Mouse (Mus musculus): ENCODE results near the gene Mycl. TPM values are rescaled to one million over a fixed set of nuclear protein-coding genes. Genes with fewer than 3 reads are reported as not detected.

Gene Mycl
- 1.5 and 1.6 TPM in 2 replicates for polyA plus RNA-seq (2012; rRNA removed)

DNA sequence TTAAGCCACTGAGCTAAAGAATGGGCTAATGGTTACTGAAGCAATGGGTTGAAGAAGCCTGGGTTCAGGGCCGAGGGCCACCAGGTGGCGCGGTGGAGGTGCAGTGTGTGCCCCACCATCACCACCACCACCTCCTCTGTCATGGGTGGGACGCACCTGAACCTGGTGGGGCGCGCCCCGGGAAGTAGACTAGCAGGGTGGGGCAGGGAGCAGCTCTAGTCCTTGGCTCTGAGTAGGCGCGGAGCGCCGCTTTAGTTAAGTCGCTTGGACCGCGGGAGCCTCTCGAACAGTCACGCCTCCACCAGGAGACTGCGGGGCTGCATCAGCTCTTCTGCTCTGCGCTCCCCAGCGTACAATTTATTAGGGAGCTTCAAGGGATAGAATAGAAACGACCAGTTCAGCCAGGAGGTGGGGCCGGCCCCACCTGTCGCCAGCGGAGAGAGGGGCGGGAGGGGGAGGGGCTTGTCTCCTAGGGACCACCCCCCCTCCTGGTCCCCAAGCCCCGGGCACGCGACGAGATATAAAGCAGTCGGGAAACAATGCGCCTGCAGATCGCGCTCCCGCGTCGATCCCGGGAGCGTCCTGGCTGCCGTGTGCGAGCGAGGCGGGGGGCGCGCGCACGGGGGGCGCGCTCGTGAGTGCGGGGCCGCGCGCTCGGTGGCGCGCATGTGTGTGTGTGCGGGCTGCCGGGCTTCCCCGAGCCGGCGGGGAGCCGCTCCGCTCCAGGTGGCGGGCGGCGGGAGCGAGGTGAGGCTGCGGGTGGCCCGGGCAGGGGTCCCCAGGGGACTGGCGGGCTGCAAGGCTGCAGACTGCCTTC, at the start of gene Mycl:
Mycl (plus strand) TSS at position 249 of the 817 bp plus-strand sequence.
- no peak for TF ChIP-seq POLR2A (IDR thresholded peaks at IDR 0.05; ENCODE audit: low read depth, low read length)
- peak; percentile 85 for TF ChIP-seq CTCF (conservative IDR thresholded peaks at IDR 0.05; ENCODE audit: insufficient read depth, insufficient read length, low read depth, low read length)
- H3K4me3 ChIP-seq (ENCODE audit: insufficient read depth, low read depth, low read length): peak within 1 kb of the TSS; percentile 62
- no peaks in the 10 kb centered on the region for H3K4me1 ChIP-seq (ENCODE audit: control insufficient read depth, insufficient read depth, low read length)
- no peaks in the 10 kb centered on the region for H3K36me3 ChIP-seq (ENCODE audit: control insufficient read depth, insufficient read depth, low read length)
- under 1% methylated on average over 69 of the region's 69 CpGs for WGBS
- peak; percentile 87 for DNase-seq
- no peaks in the 10 kb centered on the region for H3K27me3 ChIP-seq (replicated peaks; ENCODE audit: control insufficient read depth, insufficient read depth, low read length)
- no peak within 1 kb of the TSS for H3K27ac ChIP-seq (ENCODE audit: insufficient read depth, low read depth, low read length)

DNA sequence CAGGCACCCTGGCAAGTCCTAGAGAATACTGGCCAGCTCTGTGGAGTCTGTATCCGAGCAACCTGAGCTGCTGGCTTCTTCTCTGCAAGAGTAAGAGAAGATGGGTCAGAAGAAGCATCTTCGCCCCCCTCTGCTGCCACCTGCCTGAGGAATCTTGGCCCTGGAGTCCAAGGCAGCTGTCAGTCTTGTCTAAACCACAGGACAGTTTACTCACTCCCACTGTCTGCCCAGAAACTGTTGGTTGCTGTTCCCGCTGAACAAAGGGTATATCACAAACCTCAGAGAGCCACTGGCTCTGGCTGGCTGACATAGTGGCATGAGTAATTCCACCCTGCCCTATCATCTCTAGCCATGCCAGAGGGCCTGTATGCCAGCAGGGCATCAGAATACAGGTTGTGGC, 48.2 kb upstream of the Mycl start:
- no peak for DNase-seq
- 81% methylated on average over 3 of the region's 3 CpGs for WGBS
- Histone ChIP-seq H3K27ac (ENCODE audit: insufficient read depth, low read depth, low read length) (no peak overlapping the region), H3K4me3 (ENCODE audit: insufficient read depth, low read depth, low read length) (no peak overlapping the region), H3K27me3 (replicated peaks; ENCODE audit: control insufficient read depth, insufficient read depth, low read length) (no peaks in the 10 kb centered on the region), H3K4me1 (ENCODE audit: control insufficient read depth, insufficient read depth, low read length) (no peaks in the 10 kb centered on the region), H3K36me3 (ENCODE audit: control insufficient read depth, insufficient read depth, low read length) (no peaks in the 10 kb centered on the region)
- TF ChIP-seq POLR2A (IDR thresholded peaks at IDR 0.05; ENCODE audit: low read depth, low read length) (no peak), CTCF (conservative IDR thresholded peaks at IDR 0.05; ENCODE audit: insufficient read depth, insufficient read length, low read depth, low read length) (no peak)

GRCm38 (mm10) chr4:122949096-122949495, 46.4 kb upstream of the Mycl start:
- Histone ChIP-seq H3K4me3 (ENCODE audit: insufficient read depth, low read depth, low read length) (no peak overlapping the region), H3K27ac (ENCODE audit: insufficient read depth, low read depth, low read length) (no peak overlapping the region), H3K27me3 (replicated peaks; ENCODE audit: control insufficient read depth, insufficient read depth, low read length) (no peaks in the 10 kb centered on the region), H3K36me3 (ENCODE audit: control insufficient read depth, insufficient read depth, low read length) (no peaks in the 10 kb centered on the region), H3K4me1 (ENCODE audit: control insufficient read depth, insufficient read depth, low read length) (no peaks in the 10 kb centered on the region)
- TF ChIP-seq CTCF (conservative IDR thresholded peaks at IDR 0.05; ENCODE audit: insufficient read depth, insufficient read length, low read depth, low read length): no peak
- TF ChIP-seq POLR2A (IDR thresholded peaks at IDR 0.05; ENCODE audit: low read depth, low read length): no peak
- DNase-seq: no peak
- WGBS: 91% methylated on average over 8 of the region's 8 CpGs

- peak overlapping the region; percentile 11; the same call in 1 of the 2 replicates for H3K4me3 ChIP-seq (ENCODE audit: insufficient read depth, low read depth, low read length)
These were observed 40.6 kb upstream of the Mycl start for GRCm38 (mm10) chr4:122954680-122955411.

GRCm38 (mm10) chr4:122955412-122956136, 39.9 kb upstream of the Mycl start:
- H3K36me3 ChIP-seq (ENCODE audit: control insufficient read depth, insufficient read depth, low read length): no peaks in the 10 kb centered on the region
- no peak for TF ChIP-seq POLR2A (IDR thresholded peaks at IDR 0.05; ENCODE audit: low read depth, low read length)
- H3K27ac ChIP-seq (ENCODE audit: insufficient read depth, low read depth, low read length): no peak overlapping the region
- 16% methylated on average over 17 of the region's 17 CpGs for whole genome bisulfite sequencing
- DNase-seq: peak; percentile 97
- peaks cover 9% of the 10 kb centered on the region for H3K4me1 ChIP-seq (ENCODE audit: control insufficient read depth, insufficient read depth, low read length)
- H3K27me3 ChIP-seq (replicated peaks; ENCODE audit: control insufficient read depth, insufficient read depth, low read length): no peaks in the 10 kb centered on the region
- H3K4me3 ChIP-seq (ENCODE audit: insufficient read depth, low read depth, low read length): peak overlapping the region; percentile 11; the same call in 1 of the 2 replicates

More at GRCm38 (mm10) chr4:122954680-122955411, 40.6 kb upstream of the Mycl start:
- H3K4me1 ChIP-seq (ENCODE audit: control insufficient read depth, insufficient read depth, low read length): peaks cover 9% of the 10 kb centered on the region
- WGBS: 56% methylated on average over 5 of the region's 5 CpGs
- TF ChIP-seq CTCF (conservative IDR thresholded peaks at IDR 0.05; ENCODE audit: insufficient read depth, insufficient read length, low read depth, low read length): no peak
- TF ChIP-seq POLR2A (IDR thresholded peaks at IDR 0.05; ENCODE audit: low read depth, low read length): no peak
- no peak for DNase-seq
- H3K27me3 ChIP-seq (replicated peaks; ENCODE audit: control insufficient read depth, insufficient read depth, low read length): no peaks in the 10 kb centered on the region
- no peak overlapping the region for H3K27ac ChIP-seq (ENCODE audit: insufficient read depth, low read depth, low read length)
- H3K36me3 ChIP-seq (ENCODE audit: control insufficient read depth, insufficient read depth, low read length): no peaks in the 10 kb centered on the region

DNA sequence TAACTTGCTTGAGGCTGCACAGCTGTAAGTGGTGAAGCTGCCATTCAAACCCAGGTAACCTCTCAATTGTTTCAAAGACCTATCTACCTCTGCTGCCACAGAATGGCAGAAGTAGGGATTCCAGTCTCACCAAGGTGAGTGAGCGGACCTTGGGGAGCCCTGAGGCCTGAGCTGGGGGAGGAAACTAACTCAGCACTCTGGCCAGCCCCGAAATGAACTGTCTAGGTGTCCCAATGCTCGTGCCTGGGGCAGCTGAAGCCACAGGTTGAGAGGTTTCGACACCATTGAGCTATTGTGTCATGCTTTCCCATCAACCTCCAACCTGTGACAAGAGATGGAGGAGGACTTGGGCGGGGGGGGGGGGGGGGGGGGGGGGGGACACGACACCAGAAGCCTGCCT, 39.2 kb upstream of the Mycl start:
- 87% methylated on average over 5 of the region's 6 CpGs for WGBS
- no peak for TF ChIP-seq POLR2A (IDR thresholded peaks at IDR 0.05; ENCODE audit: low read depth, low read length)
- TF ChIP-seq CTCF (conservative IDR thresholded peaks at IDR 0.05; ENCODE audit: insufficient read depth, insufficient read length, low read depth, low read length): no peak
- Histone ChIP-seq H3K27ac (ENCODE audit: insufficient read depth, low read depth, low read length) (no peak overlapping the region), H3K27me3 (replicated peaks; ENCODE audit: control insufficient read depth, insufficient read depth, low read length) (no peaks in the 10 kb centered on the region), H3K4me3 (ENCODE audit: insufficient read depth, low read depth, low read length) (no peak overlapping the region), H3K4me1 (ENCODE audit: control insufficient read depth, insufficient read depth, low read length) (peaks cover 9% of the 10 kb centered on the region), H3K36me3 (ENCODE audit: control insufficient read depth, insufficient read depth, low read length) (no peaks in the 10 kb centered on the region)
- no peak for DNase-seq
